Mouse (Mus musculus) small intestine, adult 2 months (tissue): ENCODE measurements around the gene Rnf39.

Source experiments
- CTCF ChIP-seq: fragments of 200-500 bp; IDR thresholded peaks from 2 replicates; pipeline ENCODE4 v1.5.1; 2012; ENCODE audit warnings: low read depth, mild to moderate bottlenecking, control low read depth, inconsistent platforms, low read length, moderate library complexity, mixed read lengths; ENCODE audit not compliant: insufficient replicate concordance, insufficient read length; ENCODE audit errors: extremely low read depth
- POLR2A ChIP-seq: fragments of 200-500 bp; IDR thresholded peaks from 2 replicates; pipeline ENCODE4 v1.6.1; 2012; ENCODE audit warnings: low read depth, mild to moderate bottlenecking, control low read depth, inconsistent platforms, low read length, moderate library complexity

DNA sequence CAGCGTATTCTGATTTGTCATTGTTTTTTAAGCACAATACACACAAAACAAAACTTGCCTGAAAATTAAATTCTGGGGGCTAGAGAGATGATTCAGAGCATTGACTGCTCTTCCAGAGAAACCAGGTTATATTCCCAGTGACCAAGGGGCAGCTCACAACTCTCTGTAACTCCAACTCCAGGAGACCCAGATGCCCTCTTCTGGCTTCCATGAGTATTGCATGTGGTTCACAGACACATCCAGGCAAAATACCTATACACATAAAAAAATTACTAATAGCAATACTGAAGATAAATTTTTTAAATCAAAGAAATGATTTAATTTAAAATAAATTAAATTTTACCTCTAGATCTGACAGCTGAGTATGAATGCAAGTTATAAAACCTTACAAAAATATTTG is 46.1 kb upstream of the Rnf39 start:
- TF ChIP-seq CTCF = 0 out of 2 replicates have a peak, but pooled peaks have one; percentile 28
- TF ChIP-seq POLR2A = no peak
